Mouse (Mus musculus) ovary, adult 18-20 months (tissue): ENCODE measurements around the gene Ppib.

Experiments used
- DNase-seq: peaks from one replicate; pipeline ENCODE4 v3.0.0; 2022; ENCODE audit warnings: low spot score, mixed read lengths

Ppib gene

DNA sequence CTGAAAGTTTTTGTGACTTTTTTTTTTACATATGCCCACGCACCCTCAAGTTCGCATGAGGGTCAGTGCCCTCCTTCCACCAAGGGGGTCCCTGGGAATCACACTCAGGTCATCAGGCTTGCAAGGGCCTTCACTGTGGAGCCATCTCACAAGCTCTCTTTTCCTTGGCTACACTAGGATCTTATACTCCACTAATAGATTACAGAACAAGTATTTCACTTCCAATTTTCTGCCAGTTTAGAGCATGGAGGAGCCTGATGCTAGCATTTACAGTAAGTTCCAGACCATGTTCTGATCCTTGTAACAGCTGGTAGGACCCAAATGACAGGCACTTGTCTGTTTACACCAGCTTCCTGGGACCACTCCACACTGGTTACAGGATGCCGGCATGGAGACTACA, 18.1 kb downstream of the Ppib start:
- no peak for DNase-seq

DNA sequence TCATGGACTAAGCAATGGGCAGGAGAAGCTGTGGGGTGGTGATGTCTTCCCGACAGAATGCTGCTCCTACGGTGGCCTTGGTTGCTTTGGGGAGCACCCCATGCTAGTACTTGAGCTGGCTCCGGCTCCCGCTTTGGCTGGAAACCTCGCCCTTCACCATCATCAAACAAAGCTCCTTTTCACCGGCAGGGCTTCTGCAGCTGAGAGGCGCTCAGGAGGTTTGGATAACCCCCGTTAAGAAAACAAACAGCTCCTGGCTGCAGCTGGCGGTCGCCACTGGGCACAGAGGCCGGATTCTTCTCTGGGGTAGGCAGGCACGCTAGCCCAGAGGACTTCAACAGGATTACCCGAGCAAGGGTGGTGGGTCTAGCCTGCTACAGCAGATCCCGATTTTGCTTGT, 18.5 kb downstream of the Ppib start:
- no peak for DNase-seq

DNA sequence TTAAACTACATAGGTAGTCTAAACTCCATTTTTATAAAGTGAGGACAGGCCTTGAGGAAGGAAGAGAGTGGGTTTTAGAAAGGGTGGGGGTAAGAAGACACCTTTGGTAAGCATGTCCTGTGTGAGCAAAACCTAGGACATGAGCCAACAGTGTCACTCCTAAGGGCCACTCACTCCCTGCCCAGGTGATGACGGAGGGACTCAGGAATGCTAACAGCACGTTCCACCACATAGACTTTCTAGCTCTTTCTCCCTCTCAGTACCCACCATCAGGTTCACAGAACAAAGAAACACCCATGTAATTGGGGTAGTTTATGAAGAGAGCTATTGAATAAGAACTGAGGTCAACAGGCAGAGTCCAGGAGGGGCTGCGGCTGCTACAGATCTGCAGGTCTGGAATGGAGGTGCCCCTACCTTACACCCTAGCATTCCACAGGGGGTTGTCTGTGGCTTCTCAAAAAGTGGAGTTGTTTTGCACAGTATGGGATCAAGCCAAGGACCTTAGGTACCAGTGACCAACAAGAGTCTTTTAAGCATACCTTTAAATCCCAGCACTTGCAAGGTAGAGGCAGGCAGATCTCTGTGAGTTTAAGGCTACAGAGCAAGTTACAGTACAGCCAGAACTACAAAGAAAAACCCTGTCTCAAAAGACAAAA, 20.9 kb downstream of the Ppib start:
- no peak for DNase-seq

DNA sequence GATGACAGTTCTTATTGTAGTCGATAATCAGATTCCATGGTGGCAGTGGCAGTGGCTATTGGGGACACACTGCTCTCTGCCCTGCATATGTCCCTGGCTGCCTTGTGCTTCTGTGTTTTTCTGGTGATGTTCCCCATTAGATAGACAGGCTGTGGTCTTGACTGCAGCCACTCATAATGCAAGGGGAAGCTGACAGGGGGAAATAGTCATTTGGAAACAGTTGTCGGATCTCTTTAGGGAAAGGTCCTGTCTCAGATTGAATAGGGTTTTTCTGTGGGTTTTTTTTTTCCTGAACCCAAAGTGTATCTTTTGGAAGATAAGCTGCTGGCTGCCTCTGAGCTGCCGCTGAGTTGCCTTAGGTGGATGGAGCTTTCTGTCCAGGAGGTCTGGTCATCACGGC, 22.0 kb downstream of the Ppib start:
- DNase-seq: no peak

DNA sequence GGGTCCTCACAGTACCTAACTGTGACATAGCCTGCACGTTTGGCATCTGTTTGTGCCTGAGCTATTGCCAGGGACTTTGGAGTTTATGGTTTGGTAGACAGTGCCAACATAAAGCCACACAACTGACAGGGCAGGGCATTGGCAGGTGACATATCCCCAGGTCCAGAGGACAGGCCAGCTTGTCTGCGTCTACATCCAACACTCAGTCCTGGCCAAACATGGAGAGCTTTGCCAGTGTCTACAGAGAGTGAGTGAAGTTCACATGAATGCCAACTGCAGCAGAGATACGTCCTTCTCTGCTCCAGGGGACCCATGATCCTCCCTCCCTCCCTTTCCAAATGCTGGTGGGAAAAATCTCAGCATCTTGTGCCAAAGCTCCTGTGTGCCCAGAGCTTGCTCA, 24.1 kb downstream of the Ppib start:
- no peak for DNase-seq

DNA sequence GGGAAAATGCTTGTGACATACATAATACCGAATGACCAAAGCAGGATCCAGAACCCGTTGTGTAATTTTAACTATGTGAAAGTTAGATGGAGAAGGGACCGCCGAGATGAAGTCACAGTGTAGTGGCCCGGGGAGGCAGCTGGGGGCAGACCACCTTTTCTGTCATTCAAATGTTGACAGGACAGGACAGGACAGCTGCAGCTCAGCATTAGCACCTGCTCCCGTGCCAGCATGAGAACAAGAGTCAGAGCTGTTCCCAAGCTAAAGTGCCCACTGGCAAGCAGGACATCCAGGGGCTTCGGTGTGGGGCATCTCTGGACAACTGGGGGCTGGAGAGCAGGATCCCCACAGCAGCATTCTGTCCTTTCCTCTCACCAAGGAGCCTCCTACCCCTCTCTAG, 27.0 kb downstream of the Ppib start:
- no peak for DNase-seq

DNA sequence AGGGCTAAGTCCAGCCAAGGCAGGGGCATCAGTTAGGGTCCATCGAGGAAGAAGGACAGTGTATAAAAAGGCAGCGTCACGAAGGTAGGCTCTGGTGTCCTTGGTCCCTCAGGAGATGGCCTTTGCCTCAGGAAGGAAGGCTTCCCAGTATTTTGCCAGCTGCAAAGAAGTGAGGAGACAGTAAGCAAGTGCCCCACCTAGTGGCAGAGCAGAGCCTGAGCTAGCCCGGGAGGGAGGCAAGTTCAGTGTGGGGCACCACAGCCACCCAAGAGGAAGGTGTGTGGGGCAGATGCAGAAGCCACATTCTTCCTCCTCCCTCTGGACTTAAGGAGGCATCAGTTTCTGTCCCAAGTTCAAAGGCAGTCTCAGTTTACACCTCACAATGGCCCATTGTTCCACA, 28.4 kb downstream of the Ppib start:
- DNase-seq: peak; percentile 17

DNA sequence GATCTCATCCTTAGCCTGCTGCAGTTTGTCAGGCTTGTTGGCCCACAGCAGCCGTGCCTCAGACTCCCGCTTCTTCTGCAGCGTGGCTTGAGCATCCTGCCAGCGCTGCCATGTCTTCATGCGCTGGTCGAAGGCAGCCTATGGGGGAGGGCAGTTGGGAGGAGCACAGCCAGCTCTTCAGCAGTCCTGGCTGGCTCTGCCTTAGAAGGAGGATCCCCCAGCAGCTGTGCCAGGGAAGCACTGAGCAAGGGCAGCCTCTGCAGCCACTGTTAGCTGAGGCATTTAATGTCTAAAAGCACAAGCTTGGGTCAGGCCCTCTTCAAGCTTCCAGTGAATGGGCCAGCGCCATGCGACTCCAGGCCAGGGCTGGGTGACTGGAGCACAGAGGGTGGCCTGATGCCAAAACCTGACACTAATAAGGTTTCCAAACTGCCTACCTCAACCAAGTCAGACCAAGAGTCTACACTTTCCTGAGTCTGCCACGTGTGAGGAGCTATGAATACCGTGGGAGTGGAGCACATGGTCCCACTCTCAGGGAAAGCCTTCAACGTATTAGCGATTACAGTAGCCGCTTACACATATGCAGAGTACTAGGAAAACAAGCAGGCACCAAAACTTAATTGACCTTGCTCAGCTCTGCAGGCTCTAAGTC, 30.7 kb downstream of the Ppib start:
- no peak for DNase-seq

DNA sequence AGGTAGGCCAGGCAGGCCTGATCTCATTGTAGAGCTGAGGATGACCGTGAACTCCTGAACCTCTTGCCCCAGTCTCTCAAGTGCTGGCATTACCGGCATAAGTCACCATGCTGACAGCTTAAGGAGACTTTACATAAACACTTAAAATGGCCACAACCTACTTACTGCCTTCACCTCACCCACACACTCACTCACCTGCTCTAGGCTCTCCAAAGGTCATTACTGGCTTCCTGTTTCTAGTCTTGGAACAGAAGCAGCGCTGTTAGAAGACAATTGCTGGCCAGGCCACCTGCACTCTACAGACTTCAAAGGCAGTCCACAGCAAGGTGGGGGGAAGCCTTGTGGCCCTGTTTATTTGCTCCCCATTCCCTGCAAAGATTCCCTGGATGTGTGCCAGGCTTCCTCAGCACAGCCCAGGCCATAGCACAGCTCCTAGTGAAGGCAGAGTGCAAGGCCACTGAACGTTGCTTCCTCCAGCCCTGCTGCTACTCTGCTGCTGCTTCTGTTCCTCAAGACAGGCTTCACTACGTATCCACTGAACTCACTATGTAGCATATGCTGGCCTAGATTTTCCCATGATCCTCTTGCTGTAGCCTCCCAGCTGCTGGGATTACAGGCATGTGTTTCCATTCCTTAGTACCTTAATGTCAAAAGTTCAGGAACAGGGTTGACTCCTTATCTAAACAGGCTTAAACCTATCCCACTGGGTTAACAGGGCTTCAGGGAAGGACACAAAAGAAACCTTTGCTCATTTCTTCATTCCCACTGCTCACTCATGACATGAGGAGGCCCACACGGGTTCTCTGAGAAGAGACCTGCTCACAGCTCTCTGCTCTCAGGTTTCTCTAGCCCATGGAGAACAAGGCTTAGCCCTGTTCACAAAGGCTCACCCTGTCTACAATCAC, 31.6 kb downstream of the Ppib start:
- DNase-seq: no peak

DNA sequence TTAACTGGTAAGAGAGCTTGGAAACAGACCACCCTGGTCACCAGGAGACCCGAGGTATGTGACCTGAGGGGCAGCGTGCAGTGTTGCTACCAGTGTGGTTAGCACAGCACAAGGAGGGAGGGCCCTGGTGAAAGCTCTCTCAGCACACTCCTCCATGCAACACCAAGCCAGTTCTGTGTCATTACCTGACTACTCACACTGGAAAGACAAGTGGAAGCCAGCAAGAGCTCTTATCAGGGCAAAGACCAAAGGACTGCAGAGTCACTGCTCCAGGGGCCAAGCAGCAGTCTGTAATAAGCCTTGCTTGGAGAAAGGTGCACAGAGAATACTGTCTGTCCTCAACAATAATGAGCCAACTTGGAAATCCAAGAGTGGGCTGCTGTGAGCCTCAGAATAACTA, 32.6 kb downstream of the Ppib start:
- no peak for DNase-seq

DNA sequence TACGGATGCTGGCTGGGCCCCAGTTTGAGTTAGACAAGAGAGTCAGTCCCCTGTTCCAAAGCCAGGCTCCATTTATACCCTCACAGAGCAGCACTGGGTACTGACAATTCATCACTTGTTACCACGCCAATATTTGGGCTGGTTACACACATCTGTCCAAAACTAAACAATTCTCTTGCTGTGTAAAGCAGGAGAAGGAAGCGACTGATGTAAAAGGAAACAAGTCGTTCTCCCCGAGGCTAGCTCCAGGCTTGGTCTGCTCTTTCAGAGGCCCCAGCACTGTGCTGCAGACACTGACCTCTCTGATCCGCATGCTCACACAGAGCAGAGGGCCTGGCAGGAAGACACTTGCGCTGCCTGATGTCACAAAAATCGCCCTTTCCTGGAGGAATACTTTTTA, 41.6 kb downstream of the Ppib start:
- no peak for DNase-seq

DNA sequence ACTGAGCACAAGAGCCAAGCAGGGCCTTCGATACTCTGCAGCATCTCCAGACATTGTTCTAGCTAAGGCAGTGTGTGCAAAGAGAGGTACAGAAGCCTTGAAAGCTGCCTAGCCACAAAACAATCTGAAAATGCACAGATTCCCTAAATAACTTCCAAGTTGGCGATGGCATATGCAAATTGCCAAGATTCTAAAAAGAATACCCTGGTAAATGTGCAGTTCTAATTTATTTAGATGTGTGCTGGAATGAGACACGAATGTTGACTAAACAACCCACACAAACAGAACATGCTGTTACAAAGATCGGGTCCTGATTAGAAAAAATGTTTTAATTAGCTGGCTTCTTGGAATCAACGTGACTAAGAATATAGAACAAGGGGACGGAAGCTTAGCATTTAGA, 42.6 kb downstream of the Ppib start:
- DNase-seq: no peak

DNA sequence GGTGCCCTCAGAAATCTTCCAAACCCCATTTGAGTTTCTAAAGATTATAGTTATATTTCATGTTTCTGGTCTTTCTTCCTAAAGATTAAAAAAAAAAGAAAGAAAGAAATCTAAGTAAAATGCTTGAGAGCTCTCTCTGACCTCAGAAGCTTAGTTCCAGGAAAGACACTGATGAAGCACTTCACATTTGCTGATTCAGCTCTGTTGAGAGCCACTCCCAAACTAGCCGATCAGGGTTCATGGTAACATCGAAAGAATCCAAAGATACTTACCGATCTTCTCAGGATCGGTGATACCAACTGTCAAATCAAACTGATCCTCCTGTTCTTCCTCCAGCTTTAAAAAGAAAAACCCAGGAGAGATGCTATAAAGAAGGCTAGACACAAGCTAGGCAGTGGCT, 44.6 kb downstream of the Ppib start:
- no peak for DNase-seq

DNA sequence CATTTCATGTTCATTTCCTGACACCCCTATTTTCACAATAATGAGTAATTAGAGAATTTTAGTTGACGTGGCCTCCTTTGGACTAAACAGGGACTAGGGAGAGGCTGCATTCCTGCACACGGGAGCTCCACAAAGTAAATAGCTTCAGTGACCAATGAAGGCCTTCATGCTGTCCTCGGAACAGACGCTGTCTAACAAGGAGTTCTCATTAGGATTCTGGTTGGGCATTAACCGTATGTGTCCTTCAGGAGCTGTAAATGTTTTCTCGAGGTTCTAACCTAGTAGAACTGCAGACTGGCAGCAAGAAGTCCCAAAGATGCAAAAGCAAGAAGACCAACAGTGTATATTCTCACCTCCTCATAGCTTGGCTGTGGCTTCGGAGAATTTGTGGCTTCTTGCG, 45.1 kb downstream of the Ppib start:
- DNase-seq: no peak

DNA sequence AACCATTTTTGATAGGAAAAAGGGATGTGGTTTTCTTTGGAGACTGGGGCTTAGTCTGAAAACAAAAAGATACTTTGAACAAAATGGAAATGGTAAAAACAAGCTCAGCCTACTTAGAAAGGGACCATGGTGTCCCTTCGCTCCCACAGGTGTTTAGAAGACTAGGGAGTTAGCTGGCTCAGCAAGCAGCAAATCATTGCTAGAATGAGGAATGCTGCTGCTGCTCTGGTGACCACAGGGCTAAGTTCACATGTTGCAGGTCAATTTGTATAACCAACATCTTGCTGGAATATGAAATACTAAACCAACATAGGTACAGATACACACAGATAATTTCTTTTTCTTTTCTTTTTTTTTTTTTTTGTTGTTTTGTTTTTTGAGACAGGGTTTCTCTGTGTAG, 49.6 kb downstream of the Ppib start:
- DNase-seq: no peak

DNA sequence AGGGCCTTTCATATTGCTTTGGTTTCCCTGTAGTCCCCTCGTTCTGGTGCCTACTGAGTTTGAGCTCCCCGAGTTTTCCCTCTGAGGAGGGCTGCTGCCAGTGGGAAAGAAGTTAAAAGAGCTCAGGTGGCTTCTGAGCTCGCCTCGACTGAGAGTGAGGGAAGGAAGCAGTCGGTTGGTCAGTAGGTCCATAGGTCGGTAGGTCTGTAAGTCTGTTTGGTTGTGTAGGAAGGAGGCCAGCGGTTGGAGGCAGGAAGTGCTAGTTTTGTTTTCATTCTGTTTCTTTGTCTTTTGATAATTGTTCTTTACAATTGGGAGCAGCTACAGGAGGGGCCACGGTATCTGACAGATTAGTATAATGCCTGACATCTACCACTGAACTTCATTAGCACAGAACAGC, 50.1 kb downstream of the Ppib start:
- DNase-seq: no peak

DNA sequence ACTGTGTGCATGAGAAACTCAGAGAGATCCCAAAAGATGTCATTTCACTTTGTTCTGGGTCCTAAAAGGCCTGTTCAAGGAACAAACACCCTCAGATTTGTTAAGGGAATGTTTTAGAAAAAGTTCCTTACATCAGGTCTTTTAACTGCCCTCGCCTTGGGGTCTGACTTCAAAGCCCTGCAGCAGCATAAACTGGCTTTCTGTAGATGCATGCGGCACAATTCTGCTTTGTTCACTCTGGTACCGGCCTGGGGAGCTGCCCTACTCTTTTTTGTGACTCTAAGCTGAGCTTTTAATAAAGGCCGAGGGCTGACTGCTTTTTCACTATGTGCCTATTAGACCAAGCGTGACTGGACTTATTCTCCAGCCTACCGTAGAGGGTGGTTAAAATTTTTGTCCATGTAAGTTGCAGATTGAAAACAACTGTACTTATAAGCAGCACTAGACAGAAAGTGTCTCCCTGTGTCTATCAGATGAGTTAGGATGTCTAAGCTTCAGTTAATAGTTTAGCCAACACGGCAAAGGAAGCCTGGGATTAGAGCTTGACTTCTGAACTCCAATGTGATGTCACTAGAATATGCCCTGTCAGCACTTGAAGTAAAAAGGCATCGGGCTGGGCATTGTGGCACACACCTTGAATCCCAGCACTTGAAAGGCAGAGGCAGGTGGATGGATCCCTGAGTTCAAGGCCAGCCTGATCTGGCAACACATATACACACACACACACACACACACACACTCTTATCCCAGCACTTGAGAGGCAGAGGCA, 50.8 kb downstream of the Ppib start:
- no peak for DNase-seq

DNA sequence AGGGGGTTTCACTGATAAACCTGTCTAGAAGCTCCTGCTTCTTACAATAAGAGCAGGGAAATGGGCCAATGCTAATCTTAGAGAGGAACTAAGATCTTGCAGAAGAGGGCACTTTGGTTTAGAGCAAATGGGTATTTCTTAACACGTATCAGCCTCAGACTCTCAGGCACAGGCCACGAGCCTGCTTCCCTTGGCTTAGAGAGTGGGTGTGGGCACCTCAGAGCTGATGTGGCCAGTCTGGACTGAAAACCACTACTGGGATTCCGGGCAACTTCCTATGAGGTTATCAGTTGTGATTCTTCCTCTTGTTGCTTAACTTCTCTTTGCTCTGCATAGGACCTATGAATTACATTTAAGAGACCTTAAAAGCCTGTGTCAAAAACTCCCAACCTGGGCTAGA, 54.3 kb downstream of the Ppib start:
- DNase-seq: no peak
